ENCODE assay signal across 8 mouse cellular contexts in the genomic region with DNA sequence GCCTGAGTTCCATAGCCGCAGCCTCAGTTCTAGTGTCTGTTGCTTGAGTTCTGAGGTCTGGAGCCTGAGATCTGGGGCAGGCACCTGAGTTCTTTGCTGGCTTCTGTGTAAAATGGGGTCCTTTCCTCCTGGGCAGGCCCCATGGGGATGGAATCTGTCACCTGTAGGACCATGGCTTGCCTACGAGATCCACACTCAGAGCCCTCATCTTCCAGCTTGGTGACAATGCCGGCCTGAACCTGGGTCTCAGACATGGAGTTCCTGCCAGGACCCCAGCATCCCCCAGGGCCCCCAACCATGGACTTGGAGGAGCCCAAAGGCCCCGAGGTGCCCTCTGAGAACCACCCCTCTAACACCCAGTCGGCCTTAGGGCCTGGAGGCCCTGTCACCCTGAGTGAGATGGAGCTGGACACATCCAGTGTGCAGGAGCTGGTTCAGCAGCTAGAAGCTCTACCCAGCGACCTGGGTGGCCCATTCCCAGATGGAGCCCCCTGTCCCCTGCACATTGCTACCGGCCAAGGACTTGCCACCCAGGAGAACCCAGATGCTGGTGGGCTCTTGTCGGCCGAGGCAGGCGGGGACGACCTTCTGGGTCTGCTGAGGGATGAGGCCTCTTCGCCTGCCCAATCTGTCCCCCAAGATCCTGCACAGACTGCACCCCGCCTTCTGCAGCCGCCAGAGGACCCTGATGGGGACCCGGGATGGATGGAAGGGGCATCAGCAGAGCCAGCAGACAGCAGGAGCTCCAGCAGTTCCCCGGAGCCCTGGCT. TPM values are rescaled to one million over a fixed set of nuclear protein-coding genes. Genes with fewer than 3 reads are reported as not detected.
A peak's percentile ranks its signal among the peaks of the same experiment; 100 is the strongest.
DNase-seq lines count a peak whose midpoint lies in the region; ATAC-seq lines count a peak whose summit lies in the region.

No protein-coding gene starts in this region.

- peaks cover 17% of the 10 kb centered on the region for H3K4me1 ChIP-seq in kidney, embryonic 16.5 days (ENCODE audit: insufficient read depth, low read length)
- peaks cover 24% of the 10 kb centered on the region for H3K4me1 ChIP-seq in embryonic facial prominence, embryonic 10.5 days
- peaks cover 25% of the 10 kb centered on the region for H3K4me1 ChIP-seq in hindbrain, embryonic 14.5 days (replicated peaks; ENCODE audit: control insufficient read depth, insufficient read depth, low read length)
- peaks cover 12% of the 10 kb centered on the region; the same call in 1 of the 2 replicates for H3K4me1 ChIP-seq in midbrain, embryonic 14.5 days (ENCODE audit: control insufficient read depth, insufficient read depth, low read length)

- peak overlapping the region; percentile 90 for H3K4me3 ChIP-seq in kidney, embryonic 16.5 days (ENCODE audit: low read length)
- peak overlapping the region; percentile 75 for H3K4me3 ChIP-seq in embryonic facial prominence, embryonic 10.5 days
- peak overlapping the region; percentile 63 for H3K4me3 ChIP-seq in hindbrain, embryonic 14.5 days (replicated peaks; ENCODE audit: low read length)
- peak overlapping the region; percentile 58 for H3K4me3 ChIP-seq in midbrain, embryonic 14.5 days (replicated peaks; ENCODE audit: low read depth, low read length)

- H3K9ac ChIP-seq in kidney, embryonic 16.5 days (replicated peaks; ENCODE audit: low read length), result peak overlapping the region; percentile 92
- H3K9ac ChIP-seq in hindbrain, embryonic 14.5 days, result peak overlapping the region; percentile 79
- H3K9ac ChIP-seq in midbrain, embryonic 14.5 days (replicated peaks; ENCODE audit: low read length), result peak overlapping the region; percentile 75

- 0 out of 2 replicates have a peak overlapping the region, but pooled peaks have one; percentile 60 for H3K27ac ChIP-seq in kidney, embryonic 16.5 days (ENCODE audit: low read length)
- peak overlapping the region; percentile 85 for H3K27ac ChIP-seq in embryonic facial prominence, embryonic 10.5 days (replicated peaks)
- H3K27ac ChIP-seq in hindbrain, embryonic 14.5 days, result no peak overlapping the region
- no peak overlapping the region; the same call in 1 of the 2 replicates for H3K27ac ChIP-seq in midbrain, embryonic 14.5 days (replicated peaks; ENCODE audit: low read depth, low read length)

- H3K36me3 ChIP-seq in kidney, embryonic 16.5 days (ENCODE audit: insufficient read depth, low read length), result peaks cover 42% of the 10 kb centered on the region
- H3K36me3 ChIP-seq in embryonic facial prominence, embryonic 10.5 days (replicated peaks), result peaks cover 66% of the 10 kb centered on the region
- peaks cover 43% of the 10 kb centered on the region for H3K36me3 ChIP-seq in hindbrain, embryonic 14.5 days (replicated peaks; ENCODE audit: control insufficient read depth, insufficient read depth)
- peaks cover 42% of the 10 kb centered on the region for H3K36me3 ChIP-seq in midbrain, embryonic 14.5 days (ENCODE audit: control insufficient read depth, insufficient read depth, low read length)

- DNase-seq in kidney, postnatal 25 days, result no peak
- no peak for DNase-seq in embryonic facial prominence, embryonic 10.5 days (ENCODE audit: low spot score)
- no peak for DNase-seq in hindbrain, embryonic 14.5 days (ENCODE audit: low spot score)
- no peak for DNase-seq in midbrain, embryonic 14.5 days
- no peak for DNase-seq in thymus, postnatal 25 days
- no peak for DNase-seq in adrenal gland, adult 8-10 months

- no peak for ATAC-seq in kidney, embryonic 16.5 days (ENCODE audit: low FRiP score, low TSS enrichment)
- no peak for ATAC-seq in hindbrain, embryonic 14.5 days (ENCODE audit: low FRiP score)
- no peak for ATAC-seq in midbrain, embryonic 14.5 days (ENCODE audit: low FRiP score, low TSS enrichment)
- no peak for ATAC-seq in megakaryocyte progenitor cell, adult 5-6 weeks (replicated peaks; ENCODE audit: poor library complexity)

- no peaks in the 10 kb centered on the region for H3K9me3 ChIP-seq in kidney, embryonic 16.5 days (ENCODE audit: low read length)
- H3K9me3 ChIP-seq in embryonic facial prominence, embryonic 10.5 days, result no peaks in the 10 kb centered on the region
- no peaks in the 10 kb centered on the region for H3K9me3 ChIP-seq in hindbrain, embryonic 14.5 days (ENCODE audit: control insufficient read depth, low read length)
- H3K9me3 ChIP-seq in midbrain, embryonic 14.5 days (ENCODE audit: control insufficient read depth, low read length), result no peaks in the 10 kb centered on the region

- WGBS in kidney, embryonic 16.5 days, result 79% methylated on average over 16 of the region's 16 CpGs
- 83% methylated on average over 16 of the region's 16 CpGs for WGBS in embryonic facial prominence, embryonic 10.5 days
- WGBS in hindbrain, embryonic 14.5 days, result 85% methylated on average over 16 of the region's 16 CpGs
- WGBS in midbrain, embryonic 14.5 days, result 84% methylated on average over 16 of the region's 16 CpGs

- H3K27me3 ChIP-seq in kidney, embryonic 16.5 days (ENCODE audit: insufficient read depth, low read length), result no peaks in the 10 kb centered on the region
- no peaks in the 10 kb centered on the region for H3K27me3 ChIP-seq in embryonic facial prominence, embryonic 10.5 days (replicated peaks; ENCODE audit: low read depth, poor library complexity, severe bottlenecking)
- no peaks in the 10 kb centered on the region for H3K27me3 ChIP-seq in hindbrain, embryonic 14.5 days (ENCODE audit: control insufficient read depth, insufficient read depth, low read length)
- H3K27me3 ChIP-seq in midbrain, embryonic 14.5 days (ENCODE audit: control insufficient read depth, insufficient read depth, low read length), result no peaks in the 10 kb centered on the region

- H3K4me2 ChIP-seq in kidney, embryonic 16.5 days (replicated peaks; ENCODE audit: low read depth, low read length), result peak overlapping the region; percentile 78
- peak overlapping the region; percentile 82 for H3K4me2 ChIP-seq in hindbrain, embryonic 14.5 days (replicated peaks)
- peak overlapping the region; percentile 77 for H3K4me2 ChIP-seq in midbrain, embryonic 14.5 days (ENCODE audit: low read length)

RNA-seq across cellular contexts. Expression of a gene that starts 2.1 kb away (rescaled TPM):
- polyA plus RNA-seq in kidney, embryonic 16.5 days (2015; fragmentation: Nextera tagmentation; extraction: Ambion mirVana), result 88.6 and 88.7 TPM in 2 replicates
- polyA plus RNA-seq in embryonic facial prominence, embryonic 10.5 days (2016; fragmentation: Nextera tagmentation; extraction: Ambion mirVana), result 57.2 and 57.5 TPM in 2 replicates
- 26.4 and 31.5 TPM in 2 replicates for polyA plus RNA-seq in hindbrain, embryonic 14.5 days (2014; fragmentation: Nextera tagmentation; extraction: Ambion mirVana)
- 25.1 and 27.5 TPM in 2 replicates for polyA plus RNA-seq in midbrain, embryonic 14.5 days (2014; fragmentation: Nextera tagmentation; extraction: Ambion mirVana)
- 10 to 100 TPM; 61.9 to 72.3 (median 66.4) TPM for total RNA-seq in adrenal gland, adult 8-10 months (2022)
- total RNA-seq in megakaryocyte progenitor cell, adult 5-6 weeks (2015), result 15.5 and 20.2 TPM in 2 replicates
- total RNA-seq in megakaryocyte progenitor cell, adult 5-6 weeks (2017), result 10.5 and 16.9 TPM in 2 replicates

RNA-seq across cellular contexts. Expression of a gene that starts 2.1 kb away (rescaled TPM):
- 218 and 238 TPM in 2 replicates for polyA plus RNA-seq in kidney, embryonic 16.5 days (2015; fragmentation: Nextera tagmentation; extraction: Ambion mirVana)
- 223 and 237 TPM in 2 replicates for polyA plus RNA-seq in embryonic facial prominence, embryonic 10.5 days (2016; fragmentation: Nextera tagmentation; extraction: Ambion mirVana)
- 136 and 142 TPM in 2 replicates for polyA plus RNA-seq in hindbrain, embryonic 14.5 days (2014; fragmentation: Nextera tagmentation; extraction: Ambion mirVana)
- 121 and 152 TPM in 2 replicates for polyA plus RNA-seq in midbrain, embryonic 14.5 days (2014; fragmentation: Nextera tagmentation; extraction: Ambion mirVana)
- 100 to 1,000 TPM; 100 to 139 (median 113) TPM for total RNA-seq in adrenal gland, adult 8-10 months (2022)
- total RNA-seq in megakaryocyte progenitor cell, adult 5-6 weeks (2015), result 95.1 and 97.1 TPM in 2 replicates
- total RNA-seq in megakaryocyte progenitor cell, adult 5-6 weeks (2017), result 155 and 196 TPM in 2 replicates

RNA-seq across cellular contexts. Expression of a gene that starts 16.1 kb away (rescaled TPM):
- 8.2 and 8.9 TPM in 2 replicates for polyA plus RNA-seq in kidney, embryonic 16.5 days (2015; fragmentation: Nextera tagmentation; extraction: Ambion mirVana)
- polyA plus RNA-seq in embryonic facial prominence, embryonic 10.5 days (2016; fragmentation: Nextera tagmentation; extraction: Ambion mirVana), result 3.6 and 3.7 TPM in 2 replicates
- 30.2 and 37.0 TPM in 2 replicates for polyA plus RNA-seq in hindbrain, embryonic 14.5 days (2014; fragmentation: Nextera tagmentation; extraction: Ambion mirVana)
- 14.8 and 29.4 TPM in 2 replicates for polyA plus RNA-seq in midbrain, embryonic 14.5 days (2014; fragmentation: Nextera tagmentation; extraction: Ambion mirVana)
- 1 to 10 TPM in 3 of 4 experiments, under 1 TPM in 1; 0.67 to 2.1 (median 1.5) TPM for total RNA-seq in adrenal gland, adult 8-10 months (2022)
- total RNA-seq in megakaryocyte progenitor cell, adult 5-6 weeks (2015), result 10.2 and 16.7 TPM in 2 replicates
- 32.7 and 33.7 TPM in 2 replicates for total RNA-seq in megakaryocyte progenitor cell, adult 5-6 weeks (2017)

RNA-seq across cellular contexts. Expression of a gene that starts 22.6 kb away (rescaled TPM):
- polyA plus RNA-seq in kidney, embryonic 16.5 days (2015; fragmentation: Nextera tagmentation; extraction: Ambion mirVana), result 21.9 and 22.6 TPM in 2 replicates
- 8.9 and 9.0 TPM in 2 replicates for polyA plus RNA-seq in embryonic facial prominence, embryonic 10.5 days (2016; fragmentation: Nextera tagmentation; extraction: Ambion mirVana)
- polyA plus RNA-seq in hindbrain, embryonic 14.5 days (2014; fragmentation: Nextera tagmentation; extraction: Ambion mirVana), result 3.9 and 6.0 TPM in 2 replicates
- polyA plus RNA-seq in midbrain, embryonic 14.5 days (2014; fragmentation: Nextera tagmentation; extraction: Ambion mirVana), result 4.4 and 5.7 TPM in 2 replicates
- total RNA-seq in adrenal gland, adult 8-10 months (2022), result under 1 TPM; 0.22 to 0.81 (median 0.29) TPM
- total RNA-seq in megakaryocyte progenitor cell, adult 5-6 weeks (2015), result 2.3 TPM in 2 replicates
- total RNA-seq in megakaryocyte progenitor cell, adult 5-6 weeks (2017), result 3.9 and 5.2 TPM in 2 replicates

RNA-seq across cellular contexts. Expression of a gene that starts 23.9 kb away (rescaled TPM):
- polyA plus RNA-seq in kidney, embryonic 16.5 days (2015; fragmentation: Nextera tagmentation; extraction: Ambion mirVana), result 62.9 and 63.9 TPM in 2 replicates
- 72.2 and 72.4 TPM in 2 replicates for polyA plus RNA-seq in embryonic facial prominence, embryonic 10.5 days (2016; fragmentation: Nextera tagmentation; extraction: Ambion mirVana)
- 137 and 151 TPM in 2 replicates for polyA plus RNA-seq in hindbrain, embryonic 14.5 days (2014; fragmentation: Nextera tagmentation; extraction: Ambion mirVana)
- polyA plus RNA-seq in midbrain, embryonic 14.5 days (2014; fragmentation: Nextera tagmentation; extraction: Ambion mirVana), result 102 and 132 TPM in 2 replicates
- total RNA-seq in adrenal gland, adult 8-10 months (2022), result 10 to 100 TPM; 42.6 to 61.1 (median 53.3) TPM
- 18.9 and 24.6 TPM in 2 replicates for total RNA-seq in megakaryocyte progenitor cell, adult 5-6 weeks (2015)
- total RNA-seq in megakaryocyte progenitor cell, adult 5-6 weeks (2017), result 32.4 and 37.4 TPM in 2 replicates

Comparison
In these comparisons a context has a peak if more than half of its experiments do, and no peak if none do; other contexts are left out.
1. H3K27ac ChIP-seq: peak in kidney, embryonic 16.5 days (single experiment) and embryonic facial prominence, embryonic 10.5 days (single experiment); none in hindbrain, embryonic 14.5 days (single experiment) and midbrain, embryonic 14.5 days (single experiment).
2. Peak in every context shown above with its lines, with median percentiles within 50 percentile points of each other: H3K4me2 ChIP-seq, H3K4me3 ChIP-seq and H3K9ac ChIP-seq.